Mouse (Mus musculus) CD4-positive, CD25-positive, alpha-beta regulatory T cell, adult 2 months (primary cell): ENCODE results near the gene Ccdc114.
"Not testable (repeated sequence)": the region's sequence is repeated elsewhere in the genome, so short reads cannot be mapped to it uniquely, and the experiment has no call there.

ENCODE experiments used
- DNase-seq: peaks from one replicate; pipeline ENCODE4 v3.0.0-alpha.2; 2012; ENCODE audit warnings: low read depth, low spot score

Ccdc114 gene

GRCm38 (mm10) chr7:45923762-45924428 is at the start of gene Ccdc114:
Gene Ccdc114, plus strand, starts transcription at chr7:45924072.
- DNase-seq = peak; percentile 55

DNA sequence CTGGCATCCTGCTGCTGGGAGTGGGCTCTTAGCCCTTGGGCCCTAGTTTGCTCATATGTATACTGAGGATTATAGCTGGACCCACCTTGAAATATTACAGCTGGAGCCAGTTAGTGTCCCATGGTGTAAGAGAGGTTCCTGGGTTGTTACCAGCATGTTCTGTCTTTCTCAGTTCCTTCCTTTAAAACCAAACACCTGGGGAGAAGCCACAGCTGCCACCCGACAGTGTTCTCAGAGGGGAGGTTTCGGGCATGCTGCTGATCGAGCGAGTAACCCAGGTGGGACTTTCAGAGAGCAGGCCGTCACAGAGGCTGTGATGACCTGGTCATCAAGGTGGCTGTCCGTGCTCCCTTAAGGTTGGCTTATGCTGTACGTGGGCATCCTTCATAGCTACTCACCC is 47.0 kb upstream of the Ccdc114 start:
- no peak for DNase-seq

DNA sequence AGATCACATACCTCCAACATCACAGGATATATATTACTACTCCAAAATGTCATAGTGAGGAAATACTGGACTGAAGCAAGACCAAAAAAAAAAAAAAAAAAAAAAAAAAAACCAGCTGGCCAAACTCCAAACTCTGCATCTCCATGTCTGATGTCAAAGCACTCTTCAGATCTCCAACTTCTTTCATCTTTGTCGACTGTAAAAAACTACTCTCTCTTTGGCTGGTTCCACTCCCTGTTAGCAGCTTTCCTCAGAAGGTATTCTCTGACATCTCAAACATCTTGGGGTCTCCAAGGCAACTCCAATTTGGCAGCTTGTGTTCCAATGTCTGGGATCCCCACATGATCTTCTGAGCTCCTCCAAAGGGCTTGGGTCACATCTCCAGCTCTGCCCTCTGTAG is 45.6 kb upstream of the Ccdc114 start, which contains the start of gene Grin2d:
Grin2d (minus strand) TSS at position 101 of the 400 bp plus-strand sequence.
- not testable (repeated sequence) for DNase-seq

DNA sequence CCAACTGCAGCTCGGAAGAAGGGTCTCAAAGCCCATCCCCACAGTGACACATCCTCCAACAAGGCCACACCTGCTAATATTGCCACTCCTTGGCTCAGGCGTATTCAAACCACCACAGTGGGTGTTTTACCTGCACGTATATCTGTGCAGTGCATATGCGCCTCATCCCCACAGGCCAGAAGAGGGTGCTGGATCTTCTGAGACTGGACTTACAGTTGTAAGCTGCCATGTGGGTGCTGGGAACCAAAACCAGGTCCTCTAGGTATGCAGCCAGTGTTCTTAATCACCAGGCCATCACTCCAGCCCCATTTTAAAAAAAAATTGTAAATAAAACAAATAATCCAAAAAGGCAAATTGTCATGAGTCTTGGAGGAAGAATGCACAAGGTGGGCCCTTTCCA is 43.3 kb upstream of the Ccdc114 start:
- DNase-seq = no peak

- DNase-seq = no peak
Observed at GRCm38 (mm10) chr7:45881011-45881410, 42.9 kb upstream of the Ccdc114 start.

DNA sequence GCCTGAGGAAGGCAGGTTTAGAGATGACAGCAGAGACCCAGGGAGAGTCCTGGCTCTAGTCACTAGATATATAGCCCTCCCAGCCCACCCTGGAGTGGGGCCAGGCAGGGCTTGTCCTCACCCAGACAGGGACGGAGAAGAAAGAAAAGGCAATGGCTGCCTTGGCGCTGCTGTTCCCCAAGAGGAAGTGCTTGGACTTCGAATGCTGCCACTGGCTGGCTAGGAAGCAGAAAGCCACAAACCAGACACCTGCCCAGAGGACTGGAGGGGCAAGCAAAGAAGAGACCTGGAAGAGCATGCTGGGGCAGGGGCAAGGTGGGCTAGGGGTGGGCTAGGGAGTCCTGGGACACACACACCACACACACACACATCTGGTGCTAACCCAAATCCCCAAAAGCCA is 36.6 kb upstream of the Ccdc114 start:
- no peak for DNase-seq

DNA sequence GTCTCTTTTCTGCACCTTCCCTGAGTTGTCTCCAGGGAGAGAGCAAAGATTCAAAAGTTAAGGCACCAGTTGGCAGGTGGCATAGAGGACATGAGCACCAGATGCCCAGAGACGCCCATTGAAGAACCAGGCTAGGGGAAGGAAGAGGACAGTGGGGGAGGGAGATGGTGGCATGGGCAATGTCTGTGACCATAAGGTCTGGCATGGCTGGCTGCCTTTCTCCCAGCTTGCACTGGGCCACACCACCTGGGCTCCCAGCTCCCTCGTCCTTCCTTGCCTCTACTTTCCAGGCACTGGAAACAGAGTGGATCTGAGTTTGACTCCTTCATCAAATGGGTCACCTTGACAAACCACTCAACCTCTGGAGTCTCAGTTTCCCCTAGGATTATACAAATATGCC is 31.2 kb upstream of the Ccdc114 start:
- DNase-seq = no peak

DNA sequence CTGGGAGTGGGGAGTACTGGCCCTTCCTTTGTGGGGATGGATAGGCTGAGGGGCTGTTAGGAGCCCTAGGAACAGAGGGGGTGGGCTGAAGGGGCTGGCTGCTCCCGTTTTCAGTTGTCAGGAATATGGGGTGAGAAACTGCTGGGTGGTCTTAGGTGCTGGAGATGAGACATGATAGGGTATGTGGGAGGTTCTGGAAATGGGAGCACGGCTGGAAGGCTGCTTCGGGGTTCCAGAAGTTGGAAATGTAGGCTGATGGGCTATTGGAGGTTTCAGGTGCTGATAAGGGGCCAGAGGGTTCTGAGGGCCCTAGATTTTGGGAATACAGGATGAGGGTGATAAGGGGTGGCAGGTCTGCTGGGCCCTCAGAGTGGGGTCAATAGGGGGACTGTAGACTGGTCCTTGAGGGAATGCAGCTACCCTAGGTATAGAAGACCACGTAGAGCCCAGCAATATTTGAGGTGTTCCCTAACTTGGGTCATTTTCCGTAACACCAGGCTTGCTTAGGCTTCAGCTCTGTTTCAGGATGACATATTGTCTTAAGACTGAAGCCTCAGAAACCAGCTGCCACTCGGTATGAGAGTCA is 27.8 kb upstream of the Ccdc114 start:
- DNase-seq = no peak

- peak; percentile 99 for DNase-seq
Observed at GRCm38 (mm10) chr7:45896517-45897257, 27.2 kb upstream of the Ccdc114 start, which contains the start of the genes Syngr4 and Tmem143. Gene Syngr4, minus strand, starts transcription at chr7:45896714. Gene Tmem143, plus strand, starts transcription at chr7:45896941.

DNA sequence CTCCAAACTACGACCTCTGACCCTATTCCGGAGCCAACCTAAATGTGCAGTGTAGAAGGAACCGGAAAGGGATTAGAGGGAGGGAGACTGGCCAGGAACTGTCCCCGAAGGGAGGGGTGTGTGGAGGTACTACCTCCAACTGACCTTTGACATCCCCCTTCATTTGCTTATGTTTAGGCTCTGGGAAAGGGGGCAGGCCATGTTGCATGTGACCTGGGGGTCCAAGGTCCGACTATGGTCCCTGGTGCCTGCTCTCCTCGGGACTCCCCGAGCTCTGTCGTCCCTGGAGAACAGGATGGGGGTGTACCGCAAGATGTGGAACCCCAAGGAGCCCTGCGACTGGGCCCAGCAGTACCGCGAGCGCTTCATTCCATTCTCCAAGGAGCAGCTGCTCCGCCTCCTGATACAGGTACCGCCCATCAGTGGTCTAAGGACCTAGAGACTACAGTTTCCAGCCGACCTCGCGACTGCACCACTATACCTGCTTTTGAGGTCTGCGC is 26.6 kb upstream of the Ccdc114 start:
- peak; percentile 58 for DNase-seq

DNA sequence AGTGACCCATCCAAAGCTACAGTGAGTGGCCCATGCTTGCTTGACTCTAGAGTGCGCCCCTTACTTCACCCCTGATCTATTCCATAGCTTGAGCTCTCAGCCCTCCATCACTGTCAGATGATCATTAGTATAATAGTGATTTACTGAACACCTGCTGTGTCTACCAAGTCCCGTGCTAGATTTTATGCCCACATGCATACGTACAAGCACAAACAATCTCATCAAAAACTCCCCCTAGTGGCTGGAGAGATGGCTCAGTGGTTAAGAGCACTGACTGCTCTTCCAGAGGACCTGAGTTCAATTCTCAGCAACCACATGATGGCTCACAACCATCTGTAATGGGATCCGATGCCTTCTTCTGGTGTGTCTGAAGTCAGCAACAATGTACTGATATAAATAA is 25.7 kb upstream of the Ccdc114 start:
- DNase-seq = peak; percentile 84

GRCm38 (mm10) chr7:45901562-45901961 is 22.3 kb upstream of the Ccdc114 start:
- DNase-seq = peak; percentile 24

DNA sequence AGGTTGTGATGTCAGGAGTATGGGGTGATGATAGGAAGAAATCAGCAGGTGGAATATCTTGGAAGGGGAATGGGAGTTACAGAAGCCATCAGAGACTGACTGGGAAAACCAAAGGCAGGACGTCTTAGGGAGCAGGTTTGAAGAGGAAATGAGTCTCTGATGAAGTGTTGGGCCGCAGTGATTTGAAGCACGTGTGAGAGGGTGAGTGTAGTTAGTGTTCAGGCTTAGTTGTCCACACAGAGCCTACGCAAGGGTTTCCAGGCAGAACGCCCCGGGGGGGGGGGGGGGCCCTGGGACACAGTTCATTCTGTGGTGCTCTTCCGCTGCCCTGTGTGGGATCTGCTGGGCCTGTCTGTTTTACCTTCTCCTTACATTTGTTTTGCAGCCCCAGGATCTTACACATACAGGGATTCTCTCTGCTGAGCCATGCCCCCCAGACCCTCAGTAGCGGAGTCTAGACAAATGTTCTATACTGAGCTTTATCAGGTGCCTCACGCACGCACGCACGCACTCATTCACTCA is 21.3 kb upstream of the Ccdc114 start:
- no peak for DNase-seq

- no peak for DNase-seq
Observed at GRCm38 (mm10) chr7:45906622-45907021, 17.2 kb upstream of the Ccdc114 start.

GRCm38 (mm10) chr7:45908384-45908783 is 15.5 kb upstream of the Ccdc114 start:
- DNase-seq = peak; percentile 17

- no peak for DNase-seq
Observed at GRCm38 (mm10) chr7:45909145-45909544, 14.7 kb upstream of the Ccdc114 start.

GRCm38 (mm10) chr7:45914067-45914466 is 9.8 kb upstream of the Ccdc114 start:
- no peak for DNase-seq

GRCm38 (mm10) chr7:45915011-45915410 is 8.9 kb upstream of the Ccdc114 start:
- no peak for DNase-seq

DNA sequence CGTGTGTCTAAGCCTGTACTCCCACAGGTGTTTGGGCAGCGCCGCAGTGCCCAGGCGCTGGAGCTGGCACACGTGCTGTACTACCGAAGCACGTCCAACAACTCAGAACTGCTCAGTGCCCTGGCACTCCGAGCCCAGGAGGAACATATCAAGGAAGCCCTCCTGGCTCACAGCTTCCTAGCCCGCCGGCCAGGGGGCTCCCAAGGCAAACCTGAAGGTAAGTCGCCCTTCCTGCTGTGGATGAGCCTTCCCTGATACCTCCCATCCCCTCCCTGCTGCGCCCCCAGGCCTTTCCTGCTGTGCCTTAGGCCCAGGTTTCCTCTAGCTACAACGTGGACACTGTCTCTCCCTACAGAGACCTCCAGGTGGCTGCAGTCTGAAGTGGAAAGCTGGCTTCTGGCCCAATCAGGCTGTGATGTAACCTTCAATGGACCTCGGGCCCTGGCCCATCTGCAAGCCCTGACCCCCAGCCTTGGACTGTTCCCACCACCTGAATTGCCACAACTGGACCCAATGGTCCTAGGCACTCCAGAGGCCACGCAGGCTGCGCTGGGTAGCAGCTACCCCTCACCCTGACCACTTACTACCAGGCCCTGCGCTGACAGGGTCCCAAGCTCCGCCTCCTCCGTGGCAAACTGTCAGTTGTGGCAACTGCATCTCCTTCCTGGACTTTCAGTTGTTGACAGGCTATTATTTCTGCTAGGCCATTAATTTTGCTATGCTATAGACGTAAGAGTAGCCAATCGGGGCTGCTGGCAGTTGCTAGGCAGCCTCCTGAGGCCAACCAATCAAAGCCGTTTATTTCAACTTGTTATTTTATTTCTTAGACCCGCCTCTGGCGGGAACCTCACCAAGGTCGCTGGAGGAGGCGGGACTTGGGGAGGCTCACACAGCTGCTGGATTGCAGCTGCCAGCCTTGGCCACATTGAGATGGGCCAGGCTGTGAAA is 7.5 kb upstream of the Ccdc114 start:
- DNase-seq = peak; percentile 91

DNA sequence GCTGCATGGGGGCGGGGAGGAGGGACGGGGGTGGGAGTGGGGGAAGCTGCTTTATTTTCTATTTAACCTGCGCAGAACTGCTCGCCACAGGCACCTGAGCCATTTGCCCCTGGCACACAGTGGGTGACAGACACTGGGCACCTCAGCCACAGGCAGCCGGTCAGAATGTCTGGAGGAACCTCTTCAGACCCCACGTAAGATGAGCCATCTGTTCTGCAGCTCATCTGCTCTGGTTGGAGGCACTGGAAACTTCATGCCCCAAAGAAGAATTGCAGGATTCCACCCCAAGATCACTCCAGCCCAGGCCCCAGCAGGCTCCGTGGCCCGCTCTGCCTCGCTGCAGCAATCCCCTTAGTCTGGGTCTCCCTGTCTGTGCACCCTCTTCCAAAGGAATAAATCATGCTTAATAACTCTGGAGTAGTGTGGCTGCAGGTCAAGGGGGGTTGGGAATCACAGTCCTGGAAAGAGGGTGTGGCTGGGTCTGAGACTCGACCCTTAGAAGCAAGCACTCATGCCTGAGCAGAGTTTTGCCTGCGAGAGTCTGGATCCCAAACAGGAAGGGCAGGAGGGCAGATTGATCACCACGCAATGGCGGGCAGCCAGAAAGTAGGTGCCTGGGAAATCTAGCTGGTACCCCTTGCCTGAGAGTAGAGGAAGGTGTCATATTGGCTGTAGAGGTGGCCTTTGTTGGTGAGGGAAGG is 6.7 kb upstream of the Ccdc114 start:
- no peak for DNase-seq
